Mouse (Mus musculus): ENCODE measurements around the gene Timp2. TPM values are rescaled to one million over a fixed set of nuclear protein-coding genes. Genes with fewer than 3 reads are reported as not detected.

The Timp2 gene
- polyA plus RNA-seq, 1 experiment from 2014 or later: 95.2 TPM

- Histone ChIP-seq H3K27me3 (replicated peaks; ENCODE audit: control insufficient read depth, insufficient read depth, low read length) (no peaks in the 10 kb centered on the region), H3K4me2 (ENCODE audit: low read length) (no peak overlapping the region), H3K9me3 (ENCODE audit: control insufficient read depth, low read length) (no peaks in the 10 kb centered on the region), H3K9ac (ENCODE audit: low read depth, low read length) (no peak overlapping the region), H3K36me3 (ENCODE audit: control insufficient read depth, insufficient read depth, low read length) (no peaks in the 10 kb centered on the region), H3K4me1 (ENCODE audit: control insufficient read depth, insufficient read depth, low read depth, low read length) (peaks cover 6% of the 10 kb centered on the region; the same call in 1 of the 2 replicates), H3K27ac (ENCODE audit: low read depth, low read length) (no peak overlapping the region), H3K4me3 (ENCODE audit: low read length) (no peak overlapping the region)
- no peak for ATAC-seq
These were observed 19.5 kb upstream of the Timp2 start for GRCm38 (mm10) chr11:118375006-118375405.

- ATAC-seq: no peak
These were observed 19.0 kb upstream of the Timp2 start for GRCm38 (mm10) chr11:118374506-118374905.

DNA sequence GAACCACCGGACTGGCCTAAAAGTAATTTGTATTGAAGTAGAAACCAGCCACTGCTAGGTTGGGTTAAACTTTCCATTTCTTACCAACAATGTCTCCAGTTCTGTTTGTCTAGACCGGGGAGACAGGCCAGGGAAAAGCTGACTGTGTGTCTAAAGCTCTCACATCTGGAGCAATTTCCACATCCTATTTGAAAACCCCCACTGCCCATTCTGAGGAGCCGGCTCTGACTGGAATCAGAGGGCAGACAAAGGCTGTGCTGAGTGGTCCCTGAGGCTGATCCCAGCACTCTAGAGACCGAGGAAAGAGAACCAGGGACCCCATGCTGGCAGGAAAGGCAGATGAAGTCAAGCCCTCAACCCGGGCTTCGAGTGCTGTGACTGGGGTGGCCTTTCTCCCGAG is 17.1 kb upstream of the Timp2 start:
- no peak for ATAC-seq
- H3K36me3 ChIP-seq (ENCODE audit: control insufficient read depth, insufficient read depth, low read length): no peaks in the 10 kb centered on the region
- H3K27me3 ChIP-seq (replicated peaks; ENCODE audit: control insufficient read depth, insufficient read depth, low read length): no peaks in the 10 kb centered on the region
- H3K27ac ChIP-seq (ENCODE audit: low read depth, low read length): no peak overlapping the region
- no peak overlapping the region for H3K4me3 ChIP-seq (ENCODE audit: low read length)
- 0 out of 2 replicates have a peak, but pooled peaks cover 3% of the 10 kb centered on the region for H3K4me1 ChIP-seq (ENCODE audit: control insufficient read depth, insufficient read depth, low read depth, low read length)
- no peaks in the 10 kb centered on the region for H3K9me3 ChIP-seq (ENCODE audit: control insufficient read depth, low read length)
- H3K9ac ChIP-seq (ENCODE audit: low read depth, low read length): no peak overlapping the region
- H3K4me2 ChIP-seq (ENCODE audit: low read length): no peak overlapping the region
- WGBS: 58% methylated on average over 7 of the region's 7 CpGs

More at GRCm38 (mm10) chr11:118374506-118374905, 19.0 kb upstream of the Timp2 start:
- Histone ChIP-seq H3K9ac (ENCODE audit: low read depth, low read length) (no peak overlapping the region), H3K4me2 (ENCODE audit: low read length) (no peak overlapping the region), H3K4me3 (ENCODE audit: low read length) (no peak overlapping the region), H3K27me3 (replicated peaks; ENCODE audit: control insufficient read depth, insufficient read depth, low read length) (no peaks in the 10 kb centered on the region), H3K27ac (ENCODE audit: low read depth, low read length) (no peak overlapping the region), H3K36me3 (ENCODE audit: control insufficient read depth, insufficient read depth, low read length) (no peaks in the 10 kb centered on the region), H3K9me3 (ENCODE audit: control insufficient read depth, low read length) (no peaks in the 10 kb centered on the region), H3K4me1 (ENCODE audit: control insufficient read depth, insufficient read depth, low read depth, low read length) (peaks cover 6% of the 10 kb centered on the region; the same call in 1 of the 2 replicates)
- 68% methylated on average over 5 of the region's 5 CpGs for WGBS

DNA sequence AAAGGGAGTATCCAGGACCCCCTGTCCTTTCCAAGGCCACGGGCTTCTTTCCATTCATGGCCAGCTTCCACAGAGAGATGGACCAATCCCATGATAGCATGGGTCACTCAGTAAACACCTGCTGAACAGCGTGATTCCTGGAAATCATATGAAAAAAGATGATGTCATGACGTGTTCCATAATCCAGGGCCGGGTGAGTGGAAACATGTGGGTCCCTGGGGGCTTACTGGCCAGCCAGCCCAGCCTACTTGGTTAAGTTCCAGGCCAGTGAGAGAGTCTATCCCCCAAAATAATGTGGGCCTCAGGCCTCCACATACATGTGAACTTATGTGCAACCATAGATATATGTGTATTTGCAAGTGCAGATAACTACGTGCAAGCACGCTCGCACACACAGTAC is 16.3 kb upstream of the Timp2 start:
- H3K36me3 ChIP-seq (ENCODE audit: control insufficient read depth, insufficient read depth, low read length): no peaks in the 10 kb centered on the region
- 0 out of 2 replicates have a peak, but pooled peaks cover 3% of the 10 kb centered on the region for H3K4me1 ChIP-seq (ENCODE audit: control insufficient read depth, insufficient read depth, low read depth, low read length)
- H3K27ac ChIP-seq (ENCODE audit: low read depth, low read length): no peak overlapping the region
- no peak overlapping the region for H3K9ac ChIP-seq (ENCODE audit: low read depth, low read length)
- H3K4me2 ChIP-seq (ENCODE audit: low read length): no peak overlapping the region
- WGBS: 87% methylated on average over 7 of the region's 7 CpGs
- no peak overlapping the region for H3K4me3 ChIP-seq (ENCODE audit: low read length)
- no peaks in the 10 kb centered on the region for H3K9me3 ChIP-seq (ENCODE audit: control insufficient read depth, low read length)
- no peak for ATAC-seq
- no peaks in the 10 kb centered on the region for H3K27me3 ChIP-seq (replicated peaks; ENCODE audit: control insufficient read depth, insufficient read depth, low read length)

DNA sequence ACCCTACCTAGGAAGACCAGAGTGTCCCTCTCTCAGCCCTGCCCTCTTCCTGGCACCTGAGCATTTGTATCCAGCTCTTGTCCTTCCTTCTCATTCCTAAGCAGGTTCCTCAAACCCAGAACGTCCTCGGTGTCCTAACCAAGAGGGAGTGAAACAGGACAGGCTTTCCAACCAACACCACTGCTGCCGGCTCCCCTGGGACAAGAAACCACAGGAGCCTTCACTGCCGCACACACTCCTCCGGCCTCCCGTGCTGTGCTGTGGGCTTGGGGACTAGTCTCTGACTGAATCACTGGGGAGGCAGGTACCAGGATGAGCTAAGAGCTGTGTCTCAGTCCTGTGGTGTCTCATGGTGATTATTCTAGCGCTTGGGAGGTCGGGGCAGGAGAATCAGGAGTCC is 14.1 kb upstream of the Timp2 start:
- Histone ChIP-seq H3K9me3 (ENCODE audit: control insufficient read depth, low read length) (no peaks in the 10 kb centered on the region), H3K27ac (ENCODE audit: low read depth, low read length) (no peak overlapping the region), H3K9ac (ENCODE audit: low read depth, low read length) (no peak overlapping the region), H3K4me2 (ENCODE audit: low read length) (no peak overlapping the region), H3K36me3 (ENCODE audit: control insufficient read depth, insufficient read depth, low read length) (no peaks in the 10 kb centered on the region), H3K4me1 (ENCODE audit: control insufficient read depth, insufficient read depth, low read depth, low read length) (no peaks in the 10 kb centered on the region), H3K27me3 (replicated peaks; ENCODE audit: control insufficient read depth, insufficient read depth, low read length) (no peaks in the 10 kb centered on the region), H3K4me3 (ENCODE audit: low read length) (no peak overlapping the region)
- WGBS: 85% methylated on average over 8 of the region's 8 CpGs
- no peak for ATAC-seq

GRCm38 (mm10) chr11:118369251-118369650 is 13.7 kb upstream of the Timp2 start:
- no peak overlapping the region for H3K4me2 ChIP-seq (ENCODE audit: low read length)
- no peak overlapping the region for H3K9ac ChIP-seq (ENCODE audit: low read depth, low read length)
- H3K27me3 ChIP-seq (replicated peaks; ENCODE audit: control insufficient read depth, insufficient read depth, low read length): no peaks in the 10 kb centered on the region
- H3K4me3 ChIP-seq (ENCODE audit: low read length): no peak overlapping the region
- 80% methylated on average over 5 of the region's 5 CpGs for WGBS
- no peaks in the 10 kb centered on the region for H3K36me3 ChIP-seq (ENCODE audit: control insufficient read depth, insufficient read depth, low read length)
- H3K27ac ChIP-seq (ENCODE audit: low read depth, low read length): no peak overlapping the region
- no peak for ATAC-seq
- no peaks in the 10 kb centered on the region for H3K9me3 ChIP-seq (ENCODE audit: control insufficient read depth, low read length)
- H3K4me1 ChIP-seq (ENCODE audit: control insufficient read depth, insufficient read depth, low read depth, low read length): no peaks in the 10 kb centered on the region

DNA sequence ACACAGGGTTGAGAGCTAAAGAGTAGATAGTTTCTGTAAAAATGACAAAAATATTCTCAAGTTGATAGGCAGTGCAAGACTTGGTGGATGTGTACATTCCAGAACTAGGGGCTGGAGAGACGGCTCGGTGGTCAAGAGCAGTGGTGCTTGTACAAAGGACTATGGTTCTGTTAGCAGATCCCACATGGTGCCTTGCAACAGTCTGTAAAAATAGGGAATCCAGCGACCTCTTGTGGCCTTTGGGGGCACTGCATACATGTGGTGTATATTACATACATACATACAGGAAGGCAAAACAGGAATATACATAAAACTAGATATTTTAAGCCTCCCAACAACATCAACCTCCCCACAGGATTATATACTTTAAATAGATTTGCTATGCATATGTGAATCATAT is 12.8 kb upstream of the Timp2 start:
- Histone ChIP-seq H3K27me3 (replicated peaks; ENCODE audit: control insufficient read depth, insufficient read depth, low read length) (no peaks in the 10 kb centered on the region), H3K4me1 (ENCODE audit: control insufficient read depth, insufficient read depth, low read depth, low read length) (peaks cover 2% of the 10 kb centered on the region; the same call in 1 of the 2 replicates), H3K4me3 (ENCODE audit: low read length) (no peak overlapping the region), H3K36me3 (ENCODE audit: control insufficient read depth, insufficient read depth, low read length) (no peaks in the 10 kb centered on the region), H3K27ac (ENCODE audit: low read depth, low read length) (no peak overlapping the region), H3K9me3 (ENCODE audit: control insufficient read depth, low read length) (no peaks in the 10 kb centered on the region), H3K4me2 (ENCODE audit: low read length) (no peak overlapping the region), H3K9ac (ENCODE audit: low read depth, low read length) (no peak overlapping the region)
- 64% methylated on average over 3 of the region's 3 CpGs for WGBS
- no peak for ATAC-seq

- Histone ChIP-seq H3K9ac (ENCODE audit: low read depth, low read length) (no peak overlapping the region), H3K27ac (ENCODE audit: low read depth, low read length) (no peak overlapping the region), H3K27me3 (replicated peaks; ENCODE audit: control insufficient read depth, insufficient read depth, low read length) (no peaks in the 10 kb centered on the region), H3K4me2 (ENCODE audit: low read length) (no peak overlapping the region), H3K4me3 (ENCODE audit: low read length) (no peak overlapping the region), H3K4me1 (ENCODE audit: control insufficient read depth, insufficient read depth, low read depth, low read length) (peaks cover 3% of the 10 kb centered on the region; the same call in 1 of the 2 replicates), H3K9me3 (ENCODE audit: control insufficient read depth, low read length) (no peaks in the 10 kb centered on the region), H3K36me3 (ENCODE audit: control insufficient read depth, insufficient read depth, low read length) (no peaks in the 10 kb centered on the region)
- WGBS: 82% methylated on average over 8 of the region's 8 CpGs
- no peak for ATAC-seq
These were observed 11.0 kb upstream of the Timp2 start for GRCm38 (mm10) chr11:118366559-118366958.

- 74% methylated on average over 3 of the region's 3 CpGs for WGBS
- H3K9me3 ChIP-seq (ENCODE audit: control insufficient read depth, low read length): no peaks in the 10 kb centered on the region
These were observed 10.6 kb upstream of the Timp2 start for GRCm38 (mm10) chr11:118366108-118366507.

DNA sequence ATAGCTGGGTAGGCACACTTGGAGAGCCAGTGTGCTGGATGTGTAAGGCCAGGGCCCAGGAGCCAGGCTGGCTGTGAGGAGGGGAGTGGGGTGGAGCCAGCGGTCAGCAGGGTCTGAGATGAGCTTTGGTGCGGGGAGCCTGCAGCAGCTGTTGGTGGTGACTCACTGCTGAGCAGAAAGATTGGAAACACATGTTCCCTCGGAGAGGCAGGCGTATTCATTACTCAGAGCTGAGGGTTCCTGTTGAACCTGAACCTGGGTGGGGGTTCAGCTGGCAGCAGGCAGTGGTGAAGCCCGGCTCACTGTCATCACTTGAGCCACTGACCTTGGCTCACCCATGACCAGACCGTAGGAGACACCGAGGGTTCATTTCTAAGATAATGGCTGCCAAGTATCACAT is 9.6 kb upstream of the Timp2 start:
- no peak for ATAC-seq
- Histone ChIP-seq H3K9me3 (ENCODE audit: control insufficient read depth, low read length) (no peaks in the 10 kb centered on the region), H3K4me3 (ENCODE audit: low read length) (no peak overlapping the region), H3K4me2 (ENCODE audit: low read length) (no peak overlapping the region), H3K36me3 (ENCODE audit: control insufficient read depth, insufficient read depth, low read length) (no peaks in the 10 kb centered on the region), H3K27me3 (replicated peaks; ENCODE audit: control insufficient read depth, insufficient read depth, low read length) (no peaks in the 10 kb centered on the region), H3K4me1 (ENCODE audit: control insufficient read depth, insufficient read depth, low read depth, low read length) (peaks cover 3% of the 10 kb centered on the region; the same call in 1 of the 2 replicates), H3K9ac (ENCODE audit: low read depth, low read length) (no peak overlapping the region), H3K27ac (ENCODE audit: low read depth, low read length) (no peak overlapping the region)
- whole genome bisulfite sequencing: 79% methylated on average over 7 of the region's 7 CpGs

More at GRCm38 (mm10) chr11:118366108-118366507, 10.6 kb upstream of the Timp2 start:
- Histone ChIP-seq H3K9ac (ENCODE audit: low read depth, low read length) (no peak overlapping the region), H3K4me2 (ENCODE audit: low read length) (no peak overlapping the region), H3K4me1 (ENCODE audit: control insufficient read depth, insufficient read depth, low read depth, low read length) (peaks cover 3% of the 10 kb centered on the region; the same call in 1 of the 2 replicates), H3K4me3 (ENCODE audit: low read length) (no peak overlapping the region), H3K27me3 (replicated peaks; ENCODE audit: control insufficient read depth, insufficient read depth, low read length) (no peaks in the 10 kb centered on the region), H3K36me3 (ENCODE audit: control insufficient read depth, insufficient read depth, low read length) (no peaks in the 10 kb centered on the region), H3K27ac (ENCODE audit: low read depth, low read length) (no peak overlapping the region)
- ATAC-seq: no peak

Measured in hindbrain, embryonic 16.5 days (tissue).